Mouse (Mus musculus): ENCODE results near the gene Gdf15.
"Not testable (repeated sequence)": the region's sequence is repeated elsewhere in the genome, so short reads cannot be mapped to it uniquely, and the experiment has no call there.

DNA sequence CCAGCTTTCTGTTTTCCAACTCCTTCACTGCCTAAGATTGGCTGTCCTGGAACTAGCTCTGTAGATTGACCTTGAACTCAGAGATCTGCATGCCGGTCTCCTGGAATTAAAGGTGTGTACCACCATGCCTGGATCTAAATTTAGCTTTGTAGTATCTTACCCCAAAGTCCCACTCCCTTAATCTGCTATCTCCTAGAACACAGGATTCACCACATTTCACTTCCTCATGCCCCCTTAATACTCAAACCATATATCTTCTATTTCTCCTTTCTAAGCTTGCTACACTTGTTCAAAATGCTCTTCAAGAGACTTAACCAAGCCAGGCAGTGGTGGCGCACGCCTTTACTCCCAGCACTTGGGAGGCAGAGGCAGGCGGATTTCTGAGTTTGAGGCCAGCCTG lies 44.3 kb downstream of the Gdf15 start:
- TF ChIP-seq CTCF, EP300 (IDR thresholded peaks at IDR 0.05; ENCODE audit: low read depth): not testable (repeated sequence)
